Mouse (Mus musculus): ENCODE measurements around the gene Sept11. TPM values are rescaled to one million over a fixed set of nuclear protein-coding genes. Genes with fewer than 3 reads are reported as not detected.

Sept11 gene
- total RNA-seq, 2 experiments from 2014 or later = 107 to 115 TPM

- DNase-seq (ENCODE audit: low spot score in 2 of 2) = no peak
- TF ChIP-seq CTCF (conservative IDR thresholded peaks at IDR 0.05) = no peak
- Histone ChIP-seq H3K4me3 (no peak overlapping the region), H3K27ac (no peak overlapping the region)
Observed at GRCm38 (mm10) chr5:93124031-93124826, 31.0 kb downstream of the Sept11 start.

- Histone ChIP-seq H3K4me3 (no peak overlapping the region), H3K27ac (0 out of 2 replicates have a peak overlapping the region, but pooled peaks have one; percentile 74)
- TF ChIP-seq CTCF (conservative IDR thresholded peaks at IDR 0.05) = no peak
- DNase-seq (ENCODE audit: low spot score in 2 of 2) = no peak
Observed at GRCm38 (mm10) chr5:93125325-93125724, 32.1 kb downstream of the Sept11 start.

GRCm38 (mm10) chr5:93126222-93126929 is 33.1 kb downstream of the Sept11 start:
- DNase-seq (ENCODE audit: low spot score in 2 of 2) = no peak
- Histone ChIP-seq H3K27ac (peak overlapping the region; percentile 74), H3K4me3 (no peak overlapping the region)
- no peak for TF ChIP-seq CTCF (conservative IDR thresholded peaks at IDR 0.05)

- Histone ChIP-seq H3K4me3 (no peak overlapping the region), H3K27ac (peak overlapping the region; percentile 74)
- no peak for TF ChIP-seq CTCF (conservative IDR thresholded peaks at IDR 0.05)
- no peak for DNase-seq (ENCODE audit: low spot score in 2 of 2)
Observed at GRCm38 (mm10) chr5:93126930-93127562, 33.8 kb downstream of the Sept11 start.

GRCm38 (mm10) chr5:93127722-93128121 is 34.5 kb downstream of the Sept11 start:
- H3K27ac ChIP-seq = peak overlapping the region; percentile 74
- TF ChIP-seq CTCF (conservative IDR thresholded peaks at IDR 0.05) = no peak
- H3K4me3 ChIP-seq = no peak overlapping the region
- no peak for DNase-seq (ENCODE audit: low spot score in 2 of 2)

GRCm38 (mm10) chr5:93128765-93129164 is 35.5 kb downstream of the Sept11 start:
- DNase-seq (ENCODE audit: low spot score in 2 of 2) = no peak
- no peak for TF ChIP-seq CTCF (conservative IDR thresholded peaks at IDR 0.05)
- no peak overlapping the region for H3K4me3 ChIP-seq
- no peak overlapping the region for H3K27ac ChIP-seq

- no peak for TF ChIP-seq CTCF (conservative IDR thresholded peaks at IDR 0.05)
- no peak for DNase-seq (ENCODE audit: low spot score in 2 of 2)
- Histone ChIP-seq H3K4me3 (no peak overlapping the region), H3K27ac (no peak overlapping the region)
Observed at GRCm38 (mm10) chr5:93129953-93130352, 36.7 kb downstream of the Sept11 start.

GRCm38 (mm10) chr5:93131401-93131800 is 38.2 kb downstream of the Sept11 start:
- no peak for DNase-seq (ENCODE audit: low spot score in 2 of 2)
- H3K4me3 ChIP-seq = no peak overlapping the region
- H3K27ac ChIP-seq = no peak overlapping the region
- no peak for TF ChIP-seq CTCF (conservative IDR thresholded peaks at IDR 0.05)

GRCm38 (mm10) chr5:93133445-93134244 is 40.4 kb downstream of the Sept11 start:
- no peak for TF ChIP-seq CTCF (conservative IDR thresholded peaks at IDR 0.05)
- DNase-seq (ENCODE audit: low spot score in 2 of 2) = peak; percentile 42
- Histone ChIP-seq H3K27ac (peak overlapping the region; percentile 83), H3K4me3 (peak overlapping the region; percentile 37)

GRCm38 (mm10) chr5:93135368-93136107 is 42.3 kb downstream of the Sept11 start:
- DNase-seq (ENCODE audit: low spot score in 2 of 2) = no peak
- no peak overlapping the region for H3K27ac ChIP-seq
- TF ChIP-seq CTCF (conservative IDR thresholded peaks at IDR 0.05) = no peak
- no peak overlapping the region for H3K4me3 ChIP-seq

GRCm38 (mm10) chr5:93136956-93137586 is 43.8 kb downstream of the Sept11 start:
- H3K27ac ChIP-seq = peak overlapping the region; percentile 79
- TF ChIP-seq CTCF (conservative IDR thresholded peaks at IDR 0.05) = no peak
- DNase-seq (ENCODE audit: low spot score in 2 of 2) = no peak
- no peak overlapping the region for H3K4me3 ChIP-seq
